Mouse (Mus musculus): ENCODE measurements around the gene Rpl11. TPM values are rescaled to one million over a fixed set of nuclear protein-coding genes. Genes with fewer than 3 reads are reported as not detected.
"Not testable (repeated sequence)": the region's sequence is repeated elsewhere in the genome, so short reads cannot be mapped to it uniquely, and the experiment has no call there.

Rpl11 gene
- polyA plus RNA-seq (2011; ENCODE audit: insufficient read depth, insufficient read length, low replicate concordance, missing spikeins) = 682 and 1,270 TPM in 2 replicates

- peak; percentile 92 for TF ChIP-seq CTCF (IDR thresholded peaks at IDR 0.05; ENCODE audit: control insufficient read depth, insufficient read depth, low read length)
- peak; percentile 45; the same call in 1 of the 2 replicates for TF ChIP-seq POLR2A (IDR thresholded peaks at IDR 0.05; ENCODE audit: borderline replicate concordance, control insufficient read depth, low read depth, low read length)
- under 1% methylated on average over 21 of the region's 21 CpGs for WGBS
- peak within 1 kb of the TSS; percentile 60; the same call in 1 of the 2 replicates for H3K27ac ChIP-seq (ENCODE audit: control insufficient read depth, insufficient read depth, low read depth, low read length, poor library complexity)
- H3K4me3 ChIP-seq (replicated peaks; ENCODE audit: control insufficient read depth, low read depth, low read length) = peak within 1 kb of the TSS; percentile 81
- H3K4me1 ChIP-seq (ENCODE audit: control insufficient read depth, insufficient read depth, low read length) = no peaks in the 10 kb centered on the region; the same call in 1 of the 2 replicates
Measured at GRCm38 (mm10) chr4:136053247-136053596, at the start of gene Rpl11. Gene Rpl11, minus strand, starts transcription at chr4:136053428.

- not testable (repeated sequence) for H3K4me1 ChIP-seq (ENCODE audit: control insufficient read depth, insufficient read depth, low read length); H3K4me3 ChIP-seq (replicated peaks; ENCODE audit: control insufficient read depth, low read depth, low read length); H3K27ac ChIP-seq (ENCODE audit: control insufficient read depth, insufficient read depth, low read depth, low read length, poor library complexity)
- WGBS = 69% methylated on average over 4 of the region's 4 CpGs
Measured at GRCm38 (mm10) chr4:136101753-136102152, 48.5 kb upstream of the Rpl11 start.

GRCm38 (mm10) chr4:136100396-136101070 is 47.3 kb upstream of the Rpl11 start:
- H3K4me1 ChIP-seq (ENCODE audit: control insufficient read depth, insufficient read depth, low read length) = no peaks in the 10 kb centered on the region; the same call in 1 of the 2 replicates
- no peak overlapping the region for H3K4me3 ChIP-seq (replicated peaks; ENCODE audit: control insufficient read depth, low read depth, low read length)
- TF ChIP-seq CTCF (IDR thresholded peaks at IDR 0.05; ENCODE audit: control insufficient read depth, insufficient read depth, low read length) = no peak
- no peak overlapping the region for H3K27ac ChIP-seq (ENCODE audit: control insufficient read depth, insufficient read depth, low read depth, low read length, poor library complexity)
- WGBS = 22% methylated on average over 12 of the region's 12 CpGs

- Histone ChIP-seq H3K27ac (ENCODE audit: control insufficient read depth, insufficient read depth, low read depth, low read length, poor library complexity) (no peak overlapping the region), H3K4me1 (ENCODE audit: control insufficient read depth, insufficient read depth, low read length) (no peaks in the 10 kb centered on the region; the same call in 1 of the 2 replicates), H3K4me3 (replicated peaks; ENCODE audit: control insufficient read depth, low read depth, low read length) (no peak overlapping the region)
- TF ChIP-seq POLR2A (IDR thresholded peaks at IDR 0.05; ENCODE audit: borderline replicate concordance, control insufficient read depth, low read depth, low read length) = no peak
- no peak for TF ChIP-seq CTCF (IDR thresholded peaks at IDR 0.05; ENCODE audit: control insufficient read depth, insufficient read depth, low read length)
- 82% methylated on average over 3 of the region's 3 CpGs for WGBS
Measured at GRCm38 (mm10) chr4:136098446-136098845, 45.2 kb upstream of the Rpl11 start.

- no peaks in the 10 kb centered on the region; the same call in 1 of the 2 replicates for H3K4me1 ChIP-seq (ENCODE audit: control insufficient read depth, insufficient read depth, low read length)
- 71% methylated on average over 11 of the region's 11 CpGs for WGBS
- H3K27ac ChIP-seq (ENCODE audit: control insufficient read depth, insufficient read depth, low read depth, low read length, poor library complexity) = no peak overlapping the region
- H3K4me3 ChIP-seq (replicated peaks; ENCODE audit: control insufficient read depth, low read depth, low read length) = no peak overlapping the region
- TF ChIP-seq CTCF (IDR thresholded peaks at IDR 0.05; ENCODE audit: control insufficient read depth, insufficient read depth, low read length) (no peak), POLR2A (IDR thresholded peaks at IDR 0.05; ENCODE audit: borderline replicate concordance, control insufficient read depth, low read depth, low read length) (no peak)
Measured at GRCm38 (mm10) chr4:136096446-136097113, 43.4 kb upstream of the Rpl11 start.

- no peak overlapping the region for H3K4me3 ChIP-seq (replicated peaks; ENCODE audit: control insufficient read depth, low read depth, low read length)
- no peaks in the 10 kb centered on the region; the same call in 1 of the 2 replicates for H3K4me1 ChIP-seq (ENCODE audit: control insufficient read depth, insufficient read depth, low read length)
- TF ChIP-seq POLR2A (IDR thresholded peaks at IDR 0.05; ENCODE audit: borderline replicate concordance, control insufficient read depth, low read depth, low read length) = no peak
- TF ChIP-seq CTCF (IDR thresholded peaks at IDR 0.05; ENCODE audit: control insufficient read depth, insufficient read depth, low read length) = no peak
- WGBS = 71% methylated on average over 9 of the region's 9 CpGs
- no peak overlapping the region for H3K27ac ChIP-seq (ENCODE audit: control insufficient read depth, insufficient read depth, low read depth, low read length, poor library complexity)
Measured at GRCm38 (mm10) chr4:136095490-136096105, 42.4 kb upstream of the Rpl11 start.

- no peaks in the 10 kb centered on the region; the same call in 1 of the 2 replicates for H3K4me1 ChIP-seq (ENCODE audit: control insufficient read depth, insufficient read depth, low read length)
- TF ChIP-seq CTCF (IDR thresholded peaks at IDR 0.05; ENCODE audit: control insufficient read depth, insufficient read depth, low read length) (no peak), POLR2A (IDR thresholded peaks at IDR 0.05; ENCODE audit: borderline replicate concordance, control insufficient read depth, low read depth, low read length) (no peak)
- H3K4me3 ChIP-seq (replicated peaks; ENCODE audit: control insufficient read depth, low read depth, low read length) = no peak overlapping the region
- H3K27ac ChIP-seq (ENCODE audit: control insufficient read depth, insufficient read depth, low read depth, low read length, poor library complexity) = no peak overlapping the region
- 83% methylated on average over 18 of the region's 18 CpGs for WGBS
Measured at GRCm38 (mm10) chr4:136094519-136095219, 41.4 kb upstream of the Rpl11 start.

GRCm38 (mm10) chr4:136092498-136092897 is 39.3 kb upstream of the Rpl11 start:
- TF ChIP-seq POLR2A (IDR thresholded peaks at IDR 0.05; ENCODE audit: borderline replicate concordance, control insufficient read depth, low read depth, low read length) (no peak), CTCF (IDR thresholded peaks at IDR 0.05; ENCODE audit: control insufficient read depth, insufficient read depth, low read length) (no peak)
- Histone ChIP-seq H3K4me3 (replicated peaks; ENCODE audit: control insufficient read depth, low read depth, low read length) (no peak overlapping the region), H3K27ac (ENCODE audit: control insufficient read depth, insufficient read depth, low read depth, low read length, poor library complexity) (no peak overlapping the region), H3K4me1 (ENCODE audit: control insufficient read depth, insufficient read depth, low read length) (peaks cover 4% of the 10 kb centered on the region; the same call in 1 of the 2 replicates)
- WGBS = 74% methylated on average over 7 of the region's 7 CpGs
